Mouse (Mus musculus) kidney, postnatal 4 days (tissue): ENCODE measurements around the gene Cdk11b.

ENCODE experiments used
- DNase-seq, 2 experiments: peaks; one replicate each; pipeline ENCODE4 v3.0.0; 2021; ENCODE audit warnings: mixed read lengths in 2 of 2

Gene Cdk11b

GRCm38 (mm10) chr4:155624338-155625291 is at the start of gene Cdk11b:
Gene Cdk11b, plus strand, starts transcription at chr4:155624854.
- DNase-seq, result peak; percentile 96 to 98

GRCm38 (mm10) chr4:155574931-155575330 is 49.7 kb upstream of the Cdk11b start:
- DNase-seq, result no peak

- DNase-seq, result no peak
Measured at GRCm38 (mm10) chr4:155575521-155575920, 49.1 kb upstream of the Cdk11b start.

GRCm38 (mm10) chr4:155577132-155577531 is 47.5 kb upstream of the Cdk11b start:
- no peak for DNase-seq

GRCm38 (mm10) chr4:155577741-155578140 is 46.9 kb upstream of the Cdk11b start:
- DNase-seq, result no peak

GRCm38 (mm10) chr4:155578336-155579125 is 46.1 kb upstream of the Cdk11b start:
- DNase-seq, result peak; percentile 49 to 53

- DNase-seq, result peak; percentile 76 to 77
Measured at GRCm38 (mm10) chr4:155580420-155580819, 44.2 kb upstream of the Cdk11b start.

GRCm38 (mm10) chr4:155582279-155582905 is 42.3 kb upstream of the Cdk11b start:
- no peak for DNase-seq

GRCm38 (mm10) chr4:155589356-155589755 is 35.3 kb upstream of the Cdk11b start:
- DNase-seq, result no peak

- no peak for DNase-seq
Measured at GRCm38 (mm10) chr4:155591012-155591719, 33.5 kb upstream of the Cdk11b start.

GRCm38 (mm10) chr4:155593780-155594179 is 30.9 kb upstream of the Cdk11b start:
- DNase-seq, result no peak

- no peak for DNase-seq
Measured at GRCm38 (mm10) chr4:155595777-155596176, 28.9 kb upstream of the Cdk11b start.

- no peak for DNase-seq
Measured at GRCm38 (mm10) chr4:155596606-155597005, 28.0 kb upstream of the Cdk11b start.

GRCm38 (mm10) chr4:155598536-155598935 is 26.1 kb upstream of the Cdk11b start:
- DNase-seq, result no peak

- DNase-seq, result no peak
Measured at GRCm38 (mm10) chr4:155599901-155600825, 24.5 kb upstream of the Cdk11b start.

- DNase-seq, result peak; percentile 99
Measured at GRCm38 (mm10) chr4:155601091-155601996, 23.3 kb upstream of the Cdk11b start, which contains the start of gene Slc35e2. Gene Slc35e2, plus strand, starts transcription at chr4:155601416.

GRCm38 (mm10) chr4:155601997-155602456 is 22.6 kb upstream of the Cdk11b start:
- DNase-seq, result no peak

- DNase-seq, result no peak
Measured at GRCm38 (mm10) chr4:155602753-155603152, 21.9 kb upstream of the Cdk11b start.

- DNase-seq, result no peak
Measured at GRCm38 (mm10) chr4:155603801-155604200, 20.9 kb upstream of the Cdk11b start.

GRCm38 (mm10) chr4:155605132-155605531 is 19.5 kb upstream of the Cdk11b start:
- DNase-seq, result no peak
